8 mouse cellular contexts compared by ENCODE assay signal in the genomic region with DNA sequence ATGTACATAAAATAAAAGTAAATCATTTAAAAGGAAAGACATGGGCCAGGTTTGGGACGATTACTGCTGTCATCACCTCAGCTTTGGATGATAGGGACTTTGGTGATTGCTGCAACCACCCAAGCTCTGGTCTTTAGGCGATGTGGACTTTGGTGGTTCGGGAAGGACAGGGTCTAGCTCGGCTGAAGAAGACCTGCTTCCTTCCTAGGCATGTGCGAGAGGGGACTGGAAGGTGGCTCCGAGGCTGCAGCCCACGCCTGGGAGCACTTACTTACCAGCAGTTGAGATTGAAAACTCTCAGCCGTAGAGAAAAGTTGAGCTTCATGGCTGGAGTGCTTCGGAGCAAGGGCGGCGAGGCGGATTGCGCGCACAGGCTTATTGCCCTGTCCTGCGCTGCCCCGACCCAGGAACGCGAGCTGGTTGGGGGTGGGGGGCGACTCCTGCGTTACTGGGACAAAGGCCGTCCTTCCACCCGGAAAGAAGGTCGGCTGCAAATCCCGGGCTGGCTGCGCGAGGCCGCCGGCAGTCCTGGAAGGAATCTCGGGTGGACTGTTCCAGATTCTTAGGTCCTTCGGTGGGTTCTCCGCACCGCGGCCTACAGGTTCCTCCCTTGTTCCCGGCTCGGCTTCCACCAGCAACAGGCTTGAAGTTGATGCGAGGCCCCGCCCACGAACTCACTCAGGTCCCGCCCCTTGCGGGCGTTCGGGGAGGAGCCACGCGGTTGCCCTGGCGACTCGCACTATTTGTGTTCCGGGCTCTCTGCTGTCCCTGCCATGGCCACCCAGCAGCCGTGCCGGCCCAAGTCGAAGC. TPM values are rescaled to one million over a fixed set of nuclear protein-coding genes. Genes with fewer than 3 reads are reported as not detected.
A peak's percentile ranks its signal among the peaks of the same experiment; 100 is the strongest.
DNase-seq lines count a peak whose midpoint lies in the region.

A gene (minus strand): TSS at position 662 of the 810 bp plus-strand sequence.
A gene (plus strand): TSS at position 732 of the 810 bp plus-strand sequence.

- peak; percentile 97 to 98 for DNase-seq in adrenal gland, adult (ENCODE audit: inconsistent age in 2 of 2, low spot score in 1 of 2)
- peak; percentile 95 for DNase-seq in embryo, embryonic 10 days (ENCODE audit: low spot score)
- DNase-seq in gastrocnemius, postnatal 10 days: peak; percentile 94
- peak; percentile 96 for DNase-seq in induced T-regulatory cell, adult 2 months (ENCODE audit: low read depth)
- DNase-seq in left cerebral cortex, adult 9 months (ENCODE audit: low spot score in 2 of 2): peak; percentile 85 to 94
- DNase-seq in right cerebral cortex, adult 2 months (ENCODE audit: low spot score in 2 of 2): peak; percentile 94 to 95
- DNase-seq in urinary bladder, postnatal 10 days (ENCODE audit: low spot score): peak; percentile 86

- peak within 1 kb of the TSS; percentile 95 for H3K4me3 ChIP-seq in megakaryocyte, embryonic 14.5 days (replicated peaks)

- H3K36me3 ChIP-seq in megakaryocyte, embryonic 14.5 days (replicated peaks; ENCODE audit: low read length): peaks cover 34% of the 10 kb centered on the region

- H3K9me3 ChIP-seq in megakaryocyte, embryonic 14.5 days: no peaks in the 10 kb centered on the region

- peaks cover 50% of the 10 kb centered on the region for H3K27me3 ChIP-seq in megakaryocyte, embryonic 14.5 days (replicated peaks)

- H3K4me1 ChIP-seq in megakaryocyte, embryonic 14.5 days: peaks cover 38% of the 10 kb centered on the region

RNA-seq across cellular contexts. Expression of the first gene that starts in this region (rescaled TPM):
- 10 to 100 TPM; 12.8 to 14.3 TPM for total RNA-seq in gastrocnemius, postnatal 10 days (2021)
- polyA plus RNA-seq in megakaryocyte, embryonic 14.5 days (2012; ENCODE audit: insufficient read depth, low replicate concordance): 9.3 and 13.7 TPM in 2 replicates

RNA-seq across cellular contexts. Expression of the second gene that starts in this region (rescaled TPM):
- total RNA-seq in gastrocnemius, postnatal 10 days (2021): not detected
- not detected in 2 replicates for polyA plus RNA-seq in megakaryocyte, embryonic 14.5 days (2012; ENCODE audit: insufficient read depth, low replicate concordance)

Comparison
In these comparisons a context has a peak if more than half of its experiments do, and no peak if none do; other contexts are left out.
1. Peak in every context shown above with its lines: DNase-seq and H3K4me3 ChIP-seq.